Mouse (Mus musculus): Measurements from ENCODE around the gene Rplp1.

Gene Rplp1

GRCm38 (mm10) chr9:61911300-61912128 is 2.8 kb downstream of the Rplp1 start:
- no peak for DNase-seq (ENCODE audit: low read depth, low spot score)

DNA sequence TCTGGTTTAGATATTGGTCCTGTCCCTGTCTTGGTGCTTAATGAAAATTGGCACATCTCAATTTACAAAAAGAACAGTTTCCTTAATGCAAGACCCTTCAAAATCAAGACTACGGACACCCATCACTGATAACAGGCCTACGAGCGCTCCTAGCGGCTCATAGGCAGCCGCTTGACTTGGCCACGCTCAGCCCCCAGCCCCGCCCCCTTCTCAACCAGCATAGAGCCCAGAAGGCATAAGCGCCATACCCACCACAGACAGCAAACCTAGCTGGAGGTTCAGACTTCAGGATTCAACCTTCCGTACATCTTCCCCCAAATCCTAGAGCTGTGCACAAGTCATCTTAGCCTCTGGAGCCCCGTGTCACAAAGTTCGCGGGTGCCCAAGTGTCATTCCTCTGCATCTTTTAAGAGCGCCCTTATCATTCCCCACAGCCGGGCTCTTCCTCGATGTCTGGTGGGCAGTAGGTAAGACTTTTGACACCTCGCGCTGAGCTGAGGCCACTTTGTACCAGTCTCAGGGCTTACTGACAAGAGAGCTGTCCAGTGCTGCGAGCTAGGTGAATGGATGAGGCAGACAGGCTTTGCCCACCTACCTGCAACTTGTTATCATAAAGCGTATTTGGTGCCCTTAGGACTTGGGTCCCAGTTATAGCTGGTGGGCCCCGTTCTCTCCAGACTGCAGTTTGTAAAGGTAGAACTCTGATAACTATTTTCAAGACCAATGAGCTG is 3.7 kb downstream of the Rplp1 start:
- no peak for DNase-seq (ENCODE audit: low read depth, low spot score)

DNA sequence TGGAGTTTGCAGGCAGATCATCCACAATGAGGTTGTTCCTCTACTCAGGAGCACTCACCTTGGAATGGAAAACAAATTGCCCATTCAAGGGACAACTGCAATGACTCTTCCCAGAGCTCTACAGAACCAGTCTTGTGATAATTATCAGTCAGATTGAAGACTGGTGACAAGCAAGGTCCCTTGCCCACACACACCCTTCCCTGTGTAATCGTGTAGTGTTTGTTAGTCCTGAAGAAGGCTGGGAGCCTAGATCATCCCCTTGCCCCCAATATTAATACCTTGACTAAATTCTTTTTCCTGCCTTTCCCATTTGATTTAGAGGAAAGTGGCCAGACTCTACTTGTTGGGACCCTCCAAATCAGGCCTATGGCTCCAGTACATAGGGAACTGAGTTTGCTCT is 4.7 kb downstream of the Rplp1 start:
- DNase-seq (ENCODE audit: low read depth, low spot score): no peak

- DNase-seq (ENCODE audit: low read depth, low spot score): no peak
These were observed 5.4 kb downstream of the Rplp1 start for GRCm38 (mm10) chr9:61908832-61909407.

DNA sequence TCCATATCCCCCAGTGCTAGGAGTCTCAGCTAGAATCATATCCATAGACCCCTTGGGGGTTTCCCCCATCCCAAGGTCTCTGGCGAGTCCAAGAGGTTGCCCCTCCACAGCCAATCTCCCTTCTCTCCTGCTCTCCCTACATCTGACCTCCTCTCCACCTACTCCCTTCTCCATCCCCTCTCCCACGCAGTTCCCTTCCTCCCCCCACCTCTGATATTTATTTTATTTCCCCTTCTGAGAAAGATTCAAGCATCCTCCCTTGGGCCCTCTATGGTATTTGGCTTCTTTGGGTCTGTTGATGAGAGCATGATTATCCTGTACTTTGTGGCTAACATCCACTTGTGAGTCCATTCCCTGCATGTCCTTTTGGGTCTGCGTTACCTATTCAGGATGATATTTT is 6.0 kb downstream of the Rplp1 start:
- DNase-seq (ENCODE audit: low read depth, low spot score): no peak

DNA sequence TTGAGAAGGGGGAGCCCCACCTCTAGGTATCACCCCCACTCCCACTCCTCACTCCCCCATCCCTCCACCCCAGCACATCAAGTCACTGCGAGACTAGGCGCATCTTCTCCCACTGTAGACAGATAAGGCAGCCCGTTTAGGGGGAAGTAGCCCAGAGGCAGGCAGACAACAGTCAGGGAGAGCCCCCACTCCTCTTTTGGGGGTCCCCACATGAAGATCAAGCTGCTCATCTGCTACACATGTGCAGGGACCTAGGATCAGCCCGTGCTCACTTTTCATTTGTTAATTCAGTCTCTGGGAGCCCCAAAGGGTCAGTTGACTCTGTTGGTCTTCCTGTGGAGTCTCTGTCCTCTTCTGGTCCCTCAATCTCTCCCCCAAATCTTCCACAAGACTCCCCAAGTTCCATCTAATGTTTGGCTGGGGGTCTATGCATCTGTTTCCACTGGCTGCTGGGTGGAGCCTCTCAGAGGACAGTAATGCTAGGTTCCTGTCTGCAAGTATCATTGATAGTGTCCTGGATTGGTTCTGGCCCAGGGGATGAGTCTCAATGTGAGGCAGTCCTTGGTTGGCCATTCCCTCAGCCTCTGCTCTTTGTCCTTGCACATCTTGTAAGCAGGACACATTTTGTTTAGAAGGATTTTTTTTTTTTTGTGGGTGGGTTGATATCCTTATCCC is 6.6 kb downstream of the Rplp1 start:
- no peak for DNase-seq (ENCODE audit: low read depth, low spot score)

DNA sequence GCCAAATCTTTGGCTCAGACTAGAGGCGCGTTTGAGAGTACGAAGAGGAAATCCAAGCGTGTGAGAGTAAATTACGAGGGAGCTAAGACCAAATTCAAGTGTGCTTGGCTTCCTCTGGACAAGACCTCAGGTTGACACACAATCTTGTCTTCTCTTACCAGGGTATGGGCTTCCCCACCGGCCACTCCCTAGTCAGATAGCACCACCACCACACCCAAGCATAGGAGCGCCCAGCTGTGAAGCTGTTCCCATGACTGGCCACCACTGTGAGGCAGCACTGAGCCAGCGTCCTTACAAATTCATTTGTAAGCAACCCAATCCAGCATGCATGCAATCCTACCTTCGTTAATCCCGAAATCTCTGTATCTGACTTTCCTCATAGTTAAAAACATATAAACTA is 7.4 kb downstream of the Rplp1 start:
- DNase-seq (ENCODE audit: low read depth, low spot score): peak; percentile 57

DNA sequence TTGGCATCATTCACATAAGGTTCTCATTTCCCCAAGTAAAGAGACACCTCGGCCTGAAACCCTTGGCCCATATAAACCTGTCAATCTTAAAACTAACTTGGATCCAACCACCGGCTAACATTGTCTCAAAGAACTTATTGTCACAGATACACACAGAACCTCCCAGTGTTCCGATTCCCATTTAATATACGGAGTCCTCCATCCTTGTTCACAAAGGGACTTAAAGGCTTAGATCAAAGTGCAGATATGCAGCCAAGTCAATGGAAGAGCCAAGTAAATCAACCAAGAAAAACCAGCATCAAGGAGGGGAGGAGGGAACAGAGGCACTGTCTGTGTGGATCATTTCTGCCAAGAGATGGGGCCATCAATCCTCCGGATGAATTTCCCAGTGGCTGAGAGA is 8.8 kb downstream of the Rplp1 start:
- no peak for DNase-seq (ENCODE audit: low read depth, low spot score)

DNA sequence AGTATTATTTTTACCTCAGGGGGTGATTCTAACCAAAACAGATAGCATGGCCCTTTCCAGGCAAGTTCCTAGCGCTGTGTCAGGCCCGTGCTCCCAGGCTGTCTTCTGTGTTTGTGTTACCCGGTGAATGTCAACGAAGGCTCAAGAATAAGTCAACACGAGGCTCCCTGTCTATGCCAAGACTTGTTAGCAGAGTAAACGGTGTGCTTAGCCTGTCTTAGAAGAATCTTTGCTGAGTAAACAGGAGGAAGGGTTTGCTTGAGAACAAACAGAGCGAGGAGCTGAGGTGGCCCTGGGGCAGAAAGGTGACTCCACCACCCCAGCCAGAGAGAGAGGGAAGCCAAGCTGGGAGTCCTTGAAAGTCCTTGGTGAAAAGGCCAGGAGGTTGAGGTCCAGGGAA is 10.1 kb downstream of the Rplp1 start:
- no peak for DNase-seq (ENCODE audit: low read depth, low spot score)

GRCm38 (mm10) chr9:61902445-61902844 is 11.9 kb downstream of the Rplp1 start:
- DNase-seq (ENCODE audit: low read depth, low spot score): no peak

DNA sequence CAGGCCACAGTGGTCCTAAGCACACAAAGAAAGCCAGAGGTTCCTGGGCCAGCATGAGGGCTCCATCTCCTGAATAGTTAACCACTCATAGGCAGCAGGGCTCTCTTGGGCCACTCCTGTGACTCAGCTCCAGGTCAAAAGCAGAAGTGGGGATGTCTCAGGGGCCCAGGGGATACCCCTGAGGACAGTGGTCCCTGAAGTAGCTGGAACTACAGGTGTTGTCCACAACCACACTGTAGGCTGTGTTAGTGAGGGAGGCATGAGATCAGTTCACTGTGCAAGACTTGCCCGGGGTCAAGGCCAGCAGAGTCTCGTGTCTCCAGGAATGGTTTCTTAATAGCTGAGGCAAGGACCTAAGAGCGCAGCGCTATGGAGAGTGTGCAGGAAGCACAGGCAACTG is 12.8 kb downstream of the Rplp1 start:
- no peak for DNase-seq (ENCODE audit: low read depth, low spot score)

DNA sequence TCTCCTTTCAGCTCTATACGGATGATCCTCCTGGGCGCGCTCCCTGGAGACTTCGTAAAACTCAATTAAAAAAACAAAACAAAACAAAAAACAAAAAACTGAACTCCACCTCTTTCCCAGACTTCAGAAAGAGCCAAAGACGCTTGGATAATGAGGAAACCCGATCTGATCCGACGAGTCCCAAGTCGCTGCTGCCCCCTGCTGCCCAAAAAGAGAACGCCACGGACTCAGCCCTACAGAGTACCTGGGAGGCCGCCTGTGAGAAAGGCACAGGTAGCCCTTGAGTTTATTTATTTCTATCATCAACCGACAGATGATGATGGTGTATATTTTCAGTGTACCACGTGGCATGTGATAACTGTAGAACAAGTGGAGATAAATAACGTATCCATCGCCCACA is 14.5 kb downstream of the Rplp1 start:
- DNase-seq (ENCODE audit: low read depth, low spot score): peak; percentile 66

- peak; percentile 69 for DNase-seq (ENCODE audit: low read depth, low spot score)
These were observed 15.9 kb downstream of the Rplp1 start for GRCm38 (mm10) chr9:61898401-61898800.

DNA sequence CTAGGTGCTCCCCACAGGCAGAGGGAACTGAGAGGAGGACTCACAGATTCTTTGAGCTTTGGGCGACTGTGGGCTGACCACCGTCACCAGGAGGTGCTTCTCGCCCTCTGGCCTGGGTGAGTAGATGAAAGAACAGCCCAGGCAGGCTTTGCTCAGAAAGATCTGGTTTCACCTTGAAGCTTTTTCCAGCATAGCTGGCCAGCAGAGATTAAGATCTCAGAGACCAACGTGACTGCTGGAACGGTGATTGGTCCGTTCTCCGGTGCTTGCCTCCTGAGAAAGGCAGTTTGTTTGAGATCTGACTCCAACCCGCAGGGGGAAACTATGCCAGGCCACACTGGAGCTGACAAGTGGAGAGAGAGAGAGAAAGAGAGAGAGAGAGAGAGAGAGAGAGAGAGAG is 19.3 kb downstream of the Rplp1 start:
- DNase-seq (ENCODE audit: low read depth, low spot score): no peak

DNA sequence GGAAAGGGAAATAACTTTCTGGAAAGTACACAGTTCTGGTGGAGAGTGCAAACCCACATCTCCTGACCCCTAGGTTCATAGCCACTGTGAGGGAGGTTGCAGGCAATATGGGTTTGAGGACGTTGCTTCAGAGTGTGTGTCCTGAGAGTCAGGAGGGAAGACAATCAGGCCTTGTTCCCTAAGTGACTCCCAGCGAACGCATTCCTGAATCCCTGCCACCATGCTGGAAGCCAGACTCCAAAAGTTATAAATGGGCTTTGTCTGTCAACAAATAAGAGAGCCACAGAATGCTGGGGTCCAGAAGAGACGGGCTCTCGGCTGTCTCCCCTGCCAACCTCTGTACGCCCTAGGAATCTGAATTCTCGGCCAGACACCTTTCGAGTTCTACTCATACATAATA is 24.5 kb downstream of the Rplp1 start:
- DNase-seq (ENCODE audit: low read depth, low spot score): no peak

DNA sequence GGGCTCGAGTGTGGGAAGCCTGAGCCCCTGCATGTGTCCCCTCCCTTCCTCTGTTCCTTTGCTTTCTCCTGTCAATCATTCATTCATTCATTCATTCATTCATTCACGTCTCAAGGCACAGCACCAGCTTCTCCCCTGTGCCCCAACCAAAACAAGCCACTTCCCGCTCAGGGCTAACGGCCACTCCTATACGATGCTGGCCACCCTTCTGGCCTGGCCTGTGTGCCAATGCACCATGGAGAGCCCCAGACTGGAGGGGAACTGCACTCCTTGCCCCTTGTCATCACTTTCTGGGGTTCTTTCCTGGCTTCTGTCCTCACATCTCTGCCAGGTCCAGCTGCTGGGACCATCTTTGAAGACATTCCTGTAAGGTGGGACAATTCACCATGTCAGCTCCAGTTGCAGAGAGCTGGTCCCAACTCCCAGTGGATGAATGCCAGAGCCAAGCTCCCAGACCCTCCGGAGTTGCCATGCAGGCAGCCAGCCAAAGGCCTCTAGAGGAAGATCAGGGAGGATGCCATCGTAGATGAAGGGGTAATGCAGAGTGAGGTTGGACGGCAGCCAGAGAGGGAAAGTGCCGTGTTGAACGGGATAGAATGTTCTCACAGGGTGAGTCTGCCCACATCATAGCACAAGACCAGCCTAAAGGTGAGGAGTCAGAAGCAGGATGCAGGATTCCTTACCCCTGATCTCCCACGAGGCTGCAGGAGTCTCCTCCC is 26.5 kb downstream of the Rplp1 start:
- DNase-seq (ENCODE audit: low read depth, low spot score): no peak

DNA sequence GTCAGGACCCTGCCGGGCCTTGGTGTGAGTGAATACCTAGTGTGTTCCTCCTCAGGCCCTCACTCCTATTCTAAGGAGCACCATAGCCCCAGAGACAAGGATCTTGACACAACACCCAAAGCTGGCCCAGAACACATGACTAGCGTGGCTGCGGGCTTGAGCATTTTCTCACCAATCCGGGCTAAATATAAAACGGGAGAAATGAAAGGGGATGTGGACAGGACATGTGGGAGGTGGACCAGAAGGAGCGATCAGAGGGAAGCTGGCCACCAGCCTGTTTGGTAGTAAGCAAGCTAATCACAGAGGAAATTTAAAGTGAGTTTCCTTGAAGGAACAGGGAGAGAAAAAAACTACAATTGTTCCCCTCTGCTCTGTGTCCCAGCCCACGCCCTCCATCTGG is 28.4 kb downstream of the Rplp1 start:
- DNase-seq (ENCODE audit: low read depth, low spot score): no peak

DNA sequence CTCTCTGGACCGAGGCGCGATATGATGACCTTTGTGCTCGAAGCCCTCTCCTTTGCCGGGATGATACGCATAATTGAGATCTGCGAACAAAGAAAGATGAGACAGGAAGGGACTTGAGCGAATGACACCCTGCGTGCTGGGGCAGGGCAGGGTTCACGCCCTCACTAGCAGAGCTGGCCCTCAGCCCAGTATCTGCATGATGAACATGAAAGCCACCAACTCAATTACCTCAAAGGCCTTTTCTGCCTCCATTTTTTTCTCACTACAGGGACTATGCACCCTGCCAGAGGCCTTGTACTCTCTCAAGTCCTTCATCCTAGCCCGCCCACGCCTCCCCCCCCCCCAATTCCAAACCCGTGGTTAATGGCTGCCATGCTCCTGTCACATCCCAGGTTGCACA is 29.4 kb downstream of the Rplp1 start:
- DNase-seq (ENCODE audit: low read depth, low spot score): no peak

DNA sequence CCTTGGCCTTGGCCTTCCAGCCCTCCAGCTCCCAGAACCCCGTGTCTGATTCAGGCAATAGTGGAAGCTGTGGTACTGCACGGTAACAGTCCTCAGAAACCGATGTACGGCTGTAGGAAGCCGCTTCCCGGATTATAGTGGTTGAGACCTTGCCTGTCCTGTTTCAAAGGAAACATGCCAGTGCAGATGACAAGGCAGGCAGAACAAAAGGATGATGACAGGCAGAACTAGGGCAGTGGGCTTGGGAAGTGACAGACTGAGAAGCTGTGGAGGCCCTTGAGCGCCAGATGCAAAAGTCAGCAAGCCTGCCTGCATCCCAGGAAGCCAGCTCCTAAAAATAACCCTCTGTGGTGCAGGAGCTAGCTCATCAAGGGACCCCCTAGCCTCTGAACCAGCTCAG is 30.0 kb downstream of the Rplp1 start:
- no peak for DNase-seq (ENCODE audit: low read depth, low spot score)

DNA sequence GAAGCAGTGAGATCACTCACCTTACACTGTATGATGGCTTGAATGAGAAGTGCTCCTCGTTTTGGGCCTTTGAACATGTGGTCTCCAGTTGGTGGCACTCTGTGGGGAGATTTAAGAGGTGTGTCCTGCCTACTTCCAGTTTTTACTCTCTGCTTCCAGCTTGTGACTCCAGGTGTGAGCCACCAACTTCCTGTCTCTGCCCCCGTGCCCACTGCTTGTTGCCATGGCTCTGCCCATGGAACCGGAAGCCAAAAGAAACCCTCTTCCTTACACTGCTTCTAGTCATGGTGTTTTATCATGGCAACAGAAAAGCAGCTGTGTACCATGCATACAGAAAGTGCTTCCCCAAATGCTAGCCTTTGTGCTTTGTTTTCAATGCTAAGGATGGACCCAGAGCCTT is 32.2 kb downstream of the Rplp1 start:
- DNase-seq (ENCODE audit: low read depth, low spot score): peak; percentile 38

GRCm38 (mm10) chr9:61878889-61879288 is 35.5 kb downstream of the Rplp1 start:
- peak; percentile 53 for DNase-seq (ENCODE audit: low read depth, low spot score)
